Mouse (Mus musculus) lung, embryonic 14.5 days (tissue): ENCODE measurements at regions not wholly inside any gene's neighbourhood (a gene's known extent, or its start where the extent isn't known, plus 50 kb on each side); places are given as distances from the start of the nearest gene placed in this dataset.

Source experiments
- ATAC-seq: fragments of 200-750 bp; cut with Nextera tagmentation; 2 replicates; pipeline ENCODE4 v1.8.0; 2017; ENCODE audit warnings: mild to moderate bottlenecking, moderate TSS enrichment, moderate library complexity; ENCODE audit not compliant: insufficient read depth
- DNase-seq: peaks from one replicate; pipeline ENCODE4 v3.0.0-alpha.2; 2015
- H3K27ac ChIP-seq: fragments of 300-500 bp; sonication (generic); 2 replicates; pipeline ENCODE4 v1.5.1; 2014; ENCODE audit warnings: low read depth, mild to moderate bottlenecking, moderate library complexity
- H3K27me3 ChIP-seq: fragments of 300-500 bp; sonication (generic); 2 replicates; pipeline ENCODE4 v1.6.1; 2014; ENCODE audit warnings: low read length, control low read depth; ENCODE audit not compliant: insufficient read depth
- H3K36me3 ChIP-seq: fragments of 300-500 bp; sonication (generic); 2 replicates; pipeline ENCODE4 v1.6.1; 2014; ENCODE audit warnings: control low read depth; ENCODE audit not compliant: insufficient read depth
- H3K4me1 ChIP-seq: fragments of 300-500 bp; sonication (generic); 2 replicates; pipeline ENCODE4 v1.6.1; 2014; ENCODE audit warnings: antibody characterized with exemption, control low read depth; ENCODE audit not compliant: insufficient read depth
- H3K4me2 ChIP-seq: fragments of 300-500 bp; sonication (generic); 2 replicates; pipeline ENCODE4 v1.6.1; 2014; ENCODE audit warnings: mild to moderate bottlenecking
- H3K4me3 ChIP-seq: fragments of 300-500 bp; sonication (generic); 2 replicates; pipeline ENCODE4 v1.5.1; 2014; ENCODE audit warnings: low read depth, low read length
- H3K9ac ChIP-seq: fragments of 300-500 bp; sonication (generic); 2 replicates; pipeline ENCODE4 v1.6.1; 2014
- H3K9me3 ChIP-seq: fragments of 300-500 bp; sonication (generic); 2 replicates; pipeline ENCODE4 v1.6.1; 2016; ENCODE audit warnings: low read depth, low read length, control low read depth
- CTCF ChIP-seq: IDR thresholded peaks from 2 replicates; pipeline ENCODE4 v1.5.1; 2016; ENCODE audit warnings: antibody characterized with exemption, low read depth
- WGBS: fragments of 180-500 bp; shearing (Covaris S2); extraction: QIAGEN DNeasy Blood & Tissue Kit; methylation state at CpG from one replicate; pipeline ENCODE4 v1.1.7; 2014; 5-methylcytosine and 5-hydroxymethylcytosine counted together

DNA sequence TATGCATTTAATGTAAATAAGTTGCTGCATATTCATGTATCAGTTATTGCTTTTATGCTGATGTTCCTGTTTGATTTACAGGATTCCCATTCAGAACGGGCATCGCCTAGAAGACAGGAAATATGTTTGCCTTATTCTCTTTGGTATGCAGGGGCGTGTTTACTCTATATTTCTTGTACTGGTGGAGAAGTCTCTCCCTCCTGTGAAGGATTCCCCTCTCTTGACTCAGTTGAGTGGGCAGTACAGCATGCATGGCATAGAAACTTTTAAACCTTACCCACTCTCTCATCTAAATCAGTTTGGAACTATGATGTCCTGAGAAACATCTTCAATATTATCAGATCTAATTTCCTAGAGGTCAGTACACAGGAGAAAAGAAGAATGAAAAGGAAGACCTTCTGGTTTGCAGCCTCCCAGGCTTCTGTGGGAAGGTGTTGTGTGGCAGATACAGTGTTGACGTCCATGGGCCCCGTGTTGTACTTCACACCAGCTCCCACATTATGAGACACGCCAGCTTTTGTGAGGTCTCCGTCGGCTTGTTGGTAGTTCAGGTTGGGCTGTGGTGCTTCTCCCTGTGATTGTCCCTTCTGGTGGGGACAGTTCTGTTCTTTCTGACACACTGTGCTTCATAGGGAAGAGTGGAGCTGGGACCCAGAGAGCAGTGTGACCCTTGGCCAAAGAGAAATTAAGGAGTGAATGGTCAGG is 58.4 kb upstream of the Ptprm start:
- no peak for TF ChIP-seq CTCF
- no peaks in the 10 kb centered on the region for H3K27me3 ChIP-seq
- no peak overlapping the region for H3K27ac ChIP-seq
- H3K36me3 ChIP-seq, result no peaks in the 10 kb centered on the region
- H3K9ac ChIP-seq, result no peak overlapping the region
- no peak overlapping the region for H3K4me3 ChIP-seq
- ATAC-seq (no peak), DNase-seq (no peak)
- H3K4me1 ChIP-seq, result no peaks in the 10 kb centered on the region
- no peak overlapping the region for H3K4me2 ChIP-seq
- H3K9me3 ChIP-seq, result no peaks in the 10 kb centered on the region
- 74% methylated on average over 8 of the region's 8 CpGs for WGBS

DNA sequence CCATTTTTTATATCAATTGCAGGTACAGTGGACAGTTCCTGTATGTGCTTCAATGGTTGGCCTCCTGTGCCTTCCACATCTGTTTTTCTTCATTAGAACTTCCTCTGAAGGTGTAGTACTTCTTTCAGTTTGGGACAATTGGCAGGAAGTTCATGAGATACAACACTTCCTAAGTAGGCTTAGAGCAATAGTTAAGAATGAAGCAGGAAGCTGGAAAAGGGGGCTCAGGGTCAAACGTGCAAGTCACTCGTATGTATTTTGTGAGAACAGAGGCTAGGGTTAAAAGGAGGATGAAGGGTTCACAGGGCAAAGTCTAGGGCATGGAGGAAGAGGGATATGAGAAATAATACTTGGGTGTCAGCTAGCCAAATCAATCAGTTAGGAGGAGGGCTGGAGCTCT is 55.7 kb upstream of the Ptprm start:
- Histone ChIP-seq H3K4me1 (no peaks in the 10 kb centered on the region), H3K36me3 (no peaks in the 10 kb centered on the region), H3K27me3 (no peaks in the 10 kb centered on the region), H3K4me3 (no peak overlapping the region), H3K9me3 (no peaks in the 10 kb centered on the region), H3K4me2 (no peak overlapping the region), H3K27ac (no peak overlapping the region), H3K9ac (no peak overlapping the region)
- no peak for ATAC-seq
- DNase-seq, result no peak
- WGBS, result 69% methylated on average over 2 of the region's 2 CpGs
- no peak for TF ChIP-seq CTCF

DNA sequence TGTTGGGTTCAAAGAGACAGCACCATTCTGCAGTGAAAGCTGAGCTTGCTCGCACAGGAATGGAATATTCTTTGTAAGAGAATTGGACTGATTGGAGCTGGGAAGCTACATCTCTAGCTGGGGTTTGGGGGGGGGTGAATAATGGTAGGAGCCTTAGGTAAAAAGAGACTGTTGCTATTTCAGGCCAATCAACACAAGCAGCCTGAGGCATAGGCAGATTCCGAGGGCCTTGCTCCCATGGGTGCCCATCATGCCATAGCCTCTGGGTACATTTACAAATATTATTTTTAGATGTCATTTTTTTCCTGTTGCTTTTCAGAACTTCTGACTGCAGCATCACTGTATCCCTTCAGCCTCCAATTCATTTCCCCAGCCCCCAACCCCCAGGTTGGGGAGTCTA is 51.7 kb upstream of the Ptprm start:
- H3K9me3 ChIP-seq, result no peaks in the 10 kb centered on the region
- 89% methylated on average over 2 of the region's 2 CpGs for WGBS

More for the DNA sequence above, 51.7 kb upstream of the Ptprm start:
- no peak for DNase-seq
- Histone ChIP-seq H3K9ac (no peak overlapping the region), H3K4me3 (no peak overlapping the region), H3K4me1 (no peaks in the 10 kb centered on the region), H3K4me2 (no peak overlapping the region), H3K36me3 (no peaks in the 10 kb centered on the region), H3K27ac (no peak overlapping the region), H3K27me3 (no peaks in the 10 kb centered on the region)
- TF ChIP-seq CTCF, result no peak
- ATAC-seq, result no peak
